In the genomic region with DNA sequence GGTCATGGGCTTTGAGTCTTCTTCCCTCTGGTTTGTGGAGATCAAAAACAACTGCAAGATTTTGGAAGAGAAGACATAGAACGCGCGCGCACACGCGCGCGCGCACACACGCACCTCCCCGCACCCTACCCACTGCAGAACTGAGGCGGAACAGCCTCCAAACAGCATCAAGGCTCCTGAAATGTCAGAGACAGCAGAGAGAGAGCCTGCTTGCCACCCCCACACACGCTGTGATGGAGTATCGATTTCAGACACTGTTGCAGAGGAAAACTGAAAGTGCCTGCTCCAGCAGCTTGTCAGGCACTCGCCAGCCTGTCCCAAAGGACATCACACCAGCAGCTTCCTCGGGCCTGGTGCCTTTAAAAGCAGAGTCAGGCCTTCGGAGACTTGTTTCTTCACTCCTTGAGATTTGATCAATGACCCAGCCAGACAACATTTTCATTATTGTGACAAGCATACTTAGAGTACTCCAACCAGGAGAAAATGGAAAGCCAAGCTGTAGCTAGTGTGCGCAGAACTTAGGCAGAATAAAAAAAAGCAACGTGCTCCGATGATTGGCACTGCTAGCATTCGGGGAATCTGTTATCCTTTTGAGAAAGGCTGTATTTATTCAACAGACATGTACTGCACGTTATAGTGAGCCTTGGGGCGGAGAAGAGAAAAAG, we compare ENCODE assay signal across 7 mouse cellular contexts.
DNase-seq lines count a peak whose midpoint lies in the region; ATAC-seq lines count a peak whose summit lies in the region.

No protein-coding gene starts in this region.

- ATAC-seq in neural tube, embryonic 11.5 days (ENCODE audit: insufficient read depth, low FRiP score, low TSS enrichment), result no peak
- no peak for ATAC-seq in granulocyte monocyte progenitor cell, adult 5-6 weeks (replicated peaks; ENCODE audit: poor library complexity, severe bottlenecking)

- 76% methylated on average over 23 of the region's 23 CpGs for WGBS in neural tube, embryonic 11.5 days

- intact Hi-C loops in left cerebral cortex, postnatal 36 days (cut with DNase I), result no loop called here

- H3K4me3 ChIP-seq in neural tube, embryonic 11.5 days (ENCODE audit: low read depth, low read length), result no peak overlapping the region

- H3K36me3 ChIP-seq in neural tube, embryonic 11.5 days (ENCODE audit: control insufficient read depth, insufficient read depth, low read length), result no peaks in the 10 kb centered on the region

- no peaks in the 10 kb centered on the region for H3K27me3 ChIP-seq in neural tube, embryonic 11.5 days (ENCODE audit: control insufficient read depth, insufficient read depth, low read length)

- H3K4me2 ChIP-seq in neural tube, embryonic 11.5 days (ENCODE audit: low read depth), result no peak overlapping the region

- H3K9me3 ChIP-seq in neural tube, embryonic 11.5 days (ENCODE audit: control insufficient read depth, low read length), result no peaks in the 10 kb centered on the region

- peaks cover 2% of the 10 kb centered on the region; the same call in 1 of the 2 replicates for H3K4me1 ChIP-seq in neural tube, embryonic 11.5 days (ENCODE audit: control insufficient read depth, insufficient read depth, low read length)

- H3K27ac ChIP-seq in neural tube, embryonic 11.5 days (ENCODE audit: low read depth, low read length), result no peak overlapping the region

- no peak overlapping the region for H3K9ac ChIP-seq in neural tube, embryonic 11.5 days (ENCODE audit: low read length)

- DNase-seq in neural tube, embryonic 11.5 days (ENCODE audit: low spot score), result peak; percentile 36
- no peak for DNase-seq in neural tube, embryonic 10.5 days (ENCODE audit: extremely low spot score, low spot score)
- peak; percentile 16 to 33 for DNase-seq in frontal cortex, postnatal 14 days (ENCODE audit: low spot score in 2 of 2)
- peak; percentile 30 to 36 for DNase-seq in left cerebral cortex, postnatal 36 days (ENCODE audit: low spot score in 2 of 2)
- no peak for DNase-seq in urinary bladder, adult 2 months (ENCODE audit: low spot score)
- DNase-seq in cerebellum, postnatal 36 days, result no peak

Comparison
In these comparisons a context has a peak if more than half of its experiments do, and no peak if none do; other contexts are left out.
1. DNase-seq: peak in neural tube, embryonic 11.5 days (single experiment), frontal cortex, postnatal 14 days (2 of 2) and left cerebral cortex, postnatal 36 days (2 of 2); none in neural tube, embryonic 10.5 days (single experiment), urinary bladder, adult 2 months (single experiment) and cerebellum, postnatal 36 days (0 of 2).